In the genomic region with DNA sequence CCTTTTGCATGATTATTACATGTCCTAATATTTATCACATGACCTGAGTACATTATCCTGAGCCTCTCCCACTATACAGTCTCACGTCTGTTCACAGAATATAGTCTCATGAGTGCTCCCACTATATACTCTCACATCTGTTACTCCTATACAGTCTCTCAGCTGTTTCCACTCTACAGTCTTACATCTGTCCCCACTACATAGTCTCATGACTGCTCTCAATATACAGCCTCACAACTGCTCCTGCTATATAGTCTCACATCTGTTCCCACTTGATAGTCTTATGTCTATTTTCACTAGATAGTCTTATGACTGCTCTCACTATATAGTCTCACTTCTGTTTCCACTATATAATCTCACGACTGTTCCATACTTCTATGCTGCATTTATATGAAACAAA, we compare ENCODE assay signal across 18 mouse cellular contexts.
"Had no signal": no experiment of that assay in that cellular context is flagged by ENCODE, and none has a peak within 500 bp of the region (broad histone marks: within the 10 kb centered on the region; RNA-seq: fewer than 3 reads in every experiment).

No protein-coding gene starts in this region.

- H3K9me3 ChIP-seq: liver, embryonic 13.5 days; midbrain, embryonic 15.5 days; neural tube, embryonic 12.5 days; neural tube, embryonic 15.5 days; stomach, embryonic 15.5 days had no signal

- DNase-seq: kidney, adult 18-20 months; kidney, adult 9 months; kidney, postnatal 14 days; kidney, postnatal 4 days; liver, embryonic 13.5 days; lung, adult 2 months; lung, postnatal 14 days; lung, postnatal 4 days; right cerebral cortex, adult 18-20 months; right cerebral cortex, postnatal 14 days; spleen, adult 18-20 months; thymus, postnatal 36 days had no signal

- H3K36me3 ChIP-seq: liver, embryonic 13.5 days; midbrain, embryonic 15.5 days; neural tube, embryonic 12.5 days; neural tube, embryonic 15.5 days; stomach, embryonic 15.5 days had no signal

- H3K27ac ChIP-seq: liver, embryonic 13.5 days; midbrain, embryonic 15.5 days; neural tube, embryonic 12.5 days; neural tube, embryonic 15.5 days; stomach, embryonic 15.5 days had no signal

- H3K4me3 ChIP-seq: liver, embryonic 13.5 days; midbrain, embryonic 15.5 days; neural tube, embryonic 12.5 days; neural tube, embryonic 15.5 days; stomach, embryonic 15.5 days had no signal

- H3K9ac ChIP-seq: liver, embryonic 13.5 days; midbrain, embryonic 15.5 days; neural tube, embryonic 12.5 days; neural tube, embryonic 15.5 days; stomach, embryonic 15.5 days had no signal

- ATAC-seq: intestine, embryonic 16.5 days; midbrain, embryonic 15.5 days had no signal

- H3K4me1 ChIP-seq: liver, embryonic 13.5 days; midbrain, embryonic 15.5 days; neural tube, embryonic 12.5 days; neural tube, embryonic 15.5 days; stomach, embryonic 15.5 days had no signal

- H3K27me3 ChIP-seq: liver, embryonic 13.5 days; midbrain, embryonic 15.5 days; neural tube, embryonic 12.5 days; neural tube, embryonic 15.5 days; stomach, embryonic 15.5 days had no signal

- H3K4me2 ChIP-seq: liver, embryonic 13.5 days; midbrain, embryonic 11.5 days; midbrain, embryonic 15.5 days; neural tube, embryonic 12.5 days; neural tube, embryonic 15.5 days; stomach, embryonic 15.5 days had no signal
